Comparison of ENCODE assay signal across 14 mouse cellular contexts in the genomic region with DNA sequence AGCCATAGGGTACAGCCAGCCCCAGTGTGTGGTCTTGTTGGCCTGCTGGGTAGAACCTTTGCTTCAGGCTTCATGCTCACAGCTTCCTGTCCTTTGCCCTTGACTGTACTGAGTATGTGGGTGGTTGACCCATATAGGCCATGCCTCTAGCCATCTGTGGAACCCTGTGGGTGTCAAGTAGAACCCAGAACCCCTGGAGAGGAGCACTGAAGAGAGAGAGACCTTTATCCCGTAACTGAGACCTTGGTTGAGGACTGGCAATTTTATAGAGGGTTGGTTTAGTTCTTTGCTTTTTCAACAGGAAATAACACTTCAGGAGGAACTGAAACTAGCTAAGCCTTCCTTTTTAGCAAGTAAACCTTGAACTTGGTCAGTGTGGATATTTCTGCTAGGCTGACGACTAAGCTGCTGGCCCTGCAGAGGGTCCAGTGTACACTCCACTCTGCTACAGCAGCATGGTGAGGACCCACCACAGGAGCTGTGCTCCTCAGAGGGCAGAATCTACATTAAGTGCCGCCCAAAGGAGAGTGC. TPM values are rescaled to one million over a fixed set of nuclear protein-coding genes. Genes with fewer than 3 reads are reported as not detected.
DNase-seq lines count a peak whose midpoint lies in the region; ATAC-seq and TF ChIP-seq lines count a peak whose summit lies in the region.
"Had no signal": no experiment of that assay in that cellular context is flagged by ENCODE, and none has a peak within 500 bp of the region (broad histone marks: within the 10 kb centered on the region; RNA-seq: fewer than 3 reads in every experiment).

No protein-coding gene starts in this region.

- no peak for TF ChIP-seq POLR2A in cortical plate, adult 2 months (IDR thresholded peaks at IDR 0.05; ENCODE audit: extremely low read depth, insufficient read depth, low read length)

- H3K4me3 ChIP-seq in liver, embryonic 11.5 days (ENCODE audit: low read depth, low read length): no peak overlapping the region
- no peak overlapping the region for H3K4me3 ChIP-seq in cortical plate, adult 2 months (ENCODE audit: insufficient read depth, low read length)
- H3K4me3 ChIP-seq: embryonic facial prominence, embryonic 15.5 days; megakaryocyte, embryonic 14.5 days had no signal

- no peaks in the 10 kb centered on the region for H3K9me3 ChIP-seq in liver, embryonic 11.5 days (ENCODE audit: control insufficient read depth, low read length)
- H3K9me3 ChIP-seq: embryonic facial prominence, embryonic 15.5 days; megakaryocyte, embryonic 14.5 days had no signal

- H3K4me2 ChIP-seq in liver, embryonic 11.5 days: no peak overlapping the region
- H3K4me2 ChIP-seq: embryonic facial prominence, embryonic 15.5 days had no signal

- 87% methylated on average over 3 of the region's 3 CpGs for WGBS in liver, embryonic 11.5 days

- no peak for DNase-seq in liver, embryonic 11.5 days (ENCODE audit: low spot score)
- DNase-seq in liver: no peak
- DNase-seq in urinary bladder, postnatal 4 days (ENCODE audit: low spot score in 2 of 2): no peak
- DNase-seq in lung, postnatal 14 days: no peak
- DNase-seq: heart, adult 11 months; kidney, postnatal 36 days; right cerebral cortex, postnatal 4 days; thymus, postnatal 25 days had no signal

- no peaks in the 10 kb centered on the region for H3K4me1 ChIP-seq in liver, embryonic 11.5 days (replicated peaks; ENCODE audit: control insufficient read depth, insufficient read depth, low read length)
- no peaks in the 10 kb centered on the region for H3K4me1 ChIP-seq in cortical plate, adult 2 months (ENCODE audit: control insufficient read depth, insufficient read depth, low read length)
- H3K4me1 ChIP-seq: embryonic facial prominence, embryonic 15.5 days had no signal

- peaks cover 35% of the 10 kb centered on the region for H3K36me3 ChIP-seq in liver, embryonic 11.5 days (ENCODE audit: control insufficient read depth, insufficient read depth, low read length)

- no peaks in the 10 kb centered on the region for H3K27me3 ChIP-seq in liver, embryonic 11.5 days (replicated peaks; ENCODE audit: control insufficient read depth, insufficient read depth, low read length)
- H3K27me3 ChIP-seq: embryonic facial prominence, embryonic 15.5 days; megakaryocyte, embryonic 14.5 days; Patski had no signal

- no peak for TF ChIP-seq CTCF in cortical plate, adult 2 months (IDR thresholded peaks at IDR 0.05; ENCODE audit: extremely low read depth, insufficient read depth, low read length)

- H3K9ac ChIP-seq in liver, embryonic 11.5 days (ENCODE audit: low read depth, low read length): no peak overlapping the region
- H3K9ac ChIP-seq: embryonic facial prominence, embryonic 15.5 days had no signal

- no peak overlapping the region for H3K27ac ChIP-seq in liver, embryonic 11.5 days (ENCODE audit: low read depth, low read length)
- peak overlapping the region; percentile 32 for H3K27ac ChIP-seq in cortical plate, adult 2 months (ENCODE audit: insufficient read depth, low read length)
- H3K27ac ChIP-seq: embryonic facial prominence, embryonic 15.5 days had no signal

- 0 out of 2 replicates have a peak, but pooled peaks have one; percentile 5 for ATAC-seq in liver, embryonic 11.5 days (replicated peaks; ENCODE audit: low FRiP score)
- ATAC-seq in megakaryocyte progenitor cell, adult 5-6 weeks (replicated peaks; ENCODE audit: poor library complexity): peak; percentile 56
- no peak for ATAC-seq in cerebellum, adult (ENCODE audit: insufficient number of reproducible peaks, low FRiP score, low TSS enrichment)
- ATAC-seq: Patski had no signal

RNA-seq across cellular contexts. Expression of gene Pygb, which starts 44.4 kb away (rescaled TPM):
- polyA plus RNA-seq in liver, embryonic 11.5 days (2014; fragmentation: Nextera tagmentation; extraction: Ambion mirVana): 35.7 and 37.3 TPM in 2 replicates
- polyA plus RNA-seq in cortical plate, adult 2 months (2012; rRNA removed): 131 and 133 TPM in 2 replicates
- 8.5 and 8.7 TPM in 2 replicates for total RNA-seq in megakaryocyte progenitor cell, adult 5-6 weeks (2015)
- 24.0 and 33.9 TPM in 2 replicates for total RNA-seq in megakaryocyte progenitor cell, adult 5-6 weeks (2017)
